Mouse (Mus musculus) cerebellum, postnatal 4 days (tissue): Measurements from ENCODE around the gene Fam221b.

Source experiments
- DNase-seq, 2 experiments: peaks; one replicate each; pipeline ENCODE4 v3.0.0; 2022; ENCODE audit warnings: low spot score in 2 of 2, mixed read lengths in 1 of 2

The Fam221b gene

GRCm38 (mm10) chr4:43657146-43657545 is 11.8 kb downstream of the Fam221b start:
- DNase-seq = no peak

GRCm38 (mm10) chr4:43656339-43657109 is 12.4 kb downstream of the Fam221b start, which contains the start of gene Hint2:
Hint2 (minus strand) TSS chr4:43656466.
- peak; percentile 75 to 92 for DNase-seq

- no peak for DNase-seq
These were observed 13.1 kb downstream of the Fam221b start for GRCm38 (mm10) chr4:43655656-43656338.

- peak in 1 of 2 experiments; percentile 29 for DNase-seq
These were observed 15.6 kb downstream of the Fam221b start, which contains the start of gene Spag8 for GRCm38 (mm10) chr4:43653161-43654015. Spag8 (minus strand) TSS chr4:43653594.

GRCm38 (mm10) chr4:43652726-43653125 is 16.2 kb downstream of the Fam221b start:
- DNase-seq = no peak

GRCm38 (mm10) chr4:43649783-43650182 is 19.2 kb downstream of the Fam221b start:
- no peak for DNase-seq

- peak in 1 of 2 experiments; percentile 16 for DNase-seq
These were observed 28.5 kb downstream of the Fam221b start for GRCm38 (mm10) chr4:43640491-43640890.

- DNase-seq = peak in 1 of 2 experiments; percentile 11
These were observed 28.9 kb downstream of the Fam221b start for GRCm38 (mm10) chr4:43640076-43640475.

- peak in 1 of 2 experiments; percentile 11 for DNase-seq
These were observed 32.2 kb downstream of the Fam221b start for GRCm38 (mm10) chr4:43636751-43637150.

- no peak for DNase-seq
These were observed 34.1 kb downstream of the Fam221b start for GRCm38 (mm10) chr4:43634621-43635374.

- DNase-seq = peak in 1 of 2 experiments; percentile 2
These were observed 35.2 kb downstream of the Fam221b start for GRCm38 (mm10) chr4:43633736-43634135.

- DNase-seq = peak in 1 of 2 experiments; percentile 16
These were observed 35.6 kb downstream of the Fam221b start for GRCm38 (mm10) chr4:43633296-43633695.

GRCm38 (mm10) chr4:43631956-43632920 is 36.7 kb downstream of the Fam221b start:
- peak; percentile 18 to 30 for DNase-seq

- peak in 1 of 2 experiments; percentile 49 for DNase-seq
These were observed 37.6 kb downstream of the Fam221b start, which contains the start of gene Npr2 for GRCm38 (mm10) chr4:43631046-43631955. Npr2 (plus strand) TSS chr4:43631935.

GRCm38 (mm10) chr4:43630671-43631045 is 38.3 kb downstream of the Fam221b start:
- peak in 1 of 2 experiments; percentile 15 for DNase-seq

GRCm38 (mm10) chr4:43630030-43630581 is 38.8 kb downstream of the Fam221b start:
- peak in 1 of 2 experiments; percentile 80 for DNase-seq

- DNase-seq = no peak
These were observed 39.7 kb downstream of the Fam221b start for GRCm38 (mm10) chr4:43629106-43629817.
